Mouse (Mus musculus) neutrophil, adult 5-6 weeks (primary cell): ENCODE measurements around the gene Polr1e. TPM values are rescaled to one million over a fixed set of nuclear protein-coding genes. Genes with fewer than 3 reads are reported as not detected.
"Not testable (repeated sequence)": the region's sequence is repeated elsewhere in the genome, so short reads cannot be mapped to it uniquely, and the experiment has no call there.

Experiments used
- ATAC-seq: fragments of 151-379, 151-347 bp; 2 replicates; pipeline ENCODE4 v1.8.0; 2017; ENCODE audit warnings: mild to moderate bottlenecking, moderate TSS enrichment; ENCODE audit not compliant: insufficient number of reproducible peaks, poor library complexity, low FRiP score, severe bottlenecking; ENCODE audit errors: extremely low read depth
- total RNA-seq: library from RNA; stranded (forward); fragments of 200-1000 nt; gene quantifications from 2 replicates; pipeline ENCODE4 v1.2.3, GENCODE M21; 2017

Polr1e gene
- total RNA-seq, 1 experiment from 2014 or later: 22.0 TPM

DNA sequence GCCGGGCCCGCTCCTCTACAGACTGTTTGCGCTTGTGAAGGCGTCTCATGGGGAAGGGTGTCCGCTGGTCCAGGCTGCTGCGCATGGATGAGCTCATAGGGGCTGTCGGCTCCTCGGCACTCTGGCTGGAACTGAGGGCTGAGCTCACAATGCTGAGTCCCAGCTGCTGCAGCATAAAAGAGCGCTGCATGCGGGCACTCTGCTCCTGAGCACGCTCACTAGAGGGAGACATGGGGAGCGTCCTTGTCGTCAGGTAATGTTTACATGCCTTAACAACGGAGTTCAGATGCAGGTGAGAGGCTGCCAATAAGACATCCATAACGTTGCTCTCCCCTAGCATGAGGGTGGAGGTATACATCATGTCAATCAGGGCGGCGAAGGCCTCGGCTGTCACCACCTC, 23.6 kb upstream of the Polr1e start:
- no peak for ATAC-seq

DNA sequence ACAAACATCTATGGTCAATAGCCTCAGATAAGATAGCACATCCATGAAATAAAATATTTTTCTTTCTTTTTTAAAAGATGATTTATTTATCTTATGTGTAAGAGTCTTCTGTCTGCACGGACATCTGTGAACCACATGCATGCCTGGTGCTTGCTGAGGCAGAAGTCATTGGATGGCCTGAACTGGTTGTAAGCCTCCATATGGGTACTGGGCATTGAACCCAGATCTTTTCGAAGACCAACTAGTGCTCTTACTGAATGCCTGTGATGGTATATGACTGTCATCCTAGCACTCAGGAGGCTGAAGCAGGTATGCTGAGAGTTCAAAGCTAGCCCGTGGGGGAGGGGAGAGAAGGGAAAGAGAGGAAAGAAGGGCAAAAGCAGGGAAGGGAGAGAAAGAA, 20.3 kb upstream of the Polr1e start:
- no peak for ATAC-seq

DNA sequence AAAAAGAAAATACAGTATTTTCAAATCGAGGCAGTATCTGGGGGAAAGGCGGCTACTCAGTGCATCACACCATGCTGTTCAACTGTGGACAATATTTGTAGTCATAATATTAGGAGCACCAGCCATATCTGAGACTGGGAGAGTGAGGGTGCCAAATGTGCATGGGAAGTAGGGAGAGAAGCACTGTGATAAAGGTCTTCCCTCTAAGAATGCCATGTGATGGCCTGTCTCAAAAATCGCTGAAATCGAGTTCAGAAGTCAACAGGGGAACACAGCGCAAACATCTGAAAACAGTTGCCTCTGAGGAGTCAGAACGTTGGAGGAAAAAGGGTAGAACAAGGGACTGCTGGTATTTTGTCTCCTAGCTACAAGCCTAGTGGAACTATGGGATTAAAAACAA, 18.4 kb upstream of the Polr1e start:
- ATAC-seq: no peak

DNA sequence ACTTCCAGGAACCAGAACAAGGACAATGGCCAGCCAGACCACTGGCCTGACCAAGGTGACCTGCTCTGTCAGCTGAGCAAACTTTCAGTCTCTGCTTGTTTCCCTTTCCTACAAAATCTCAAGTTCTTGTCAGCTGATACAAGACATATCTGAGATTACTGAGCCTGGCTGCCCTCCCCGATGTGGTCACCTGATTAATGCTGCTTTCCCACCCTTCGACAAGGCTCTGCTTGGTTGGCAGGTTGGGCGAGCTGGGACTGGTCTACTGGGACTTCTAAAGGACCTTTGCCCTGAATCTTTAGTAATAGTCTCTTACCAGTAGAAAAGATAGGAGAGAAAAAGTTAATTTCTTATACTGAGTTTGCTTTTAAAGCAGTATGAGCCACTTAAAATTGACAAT, 12.9 kb upstream of the Polr1e start:
- no peak for ATAC-seq

DNA sequence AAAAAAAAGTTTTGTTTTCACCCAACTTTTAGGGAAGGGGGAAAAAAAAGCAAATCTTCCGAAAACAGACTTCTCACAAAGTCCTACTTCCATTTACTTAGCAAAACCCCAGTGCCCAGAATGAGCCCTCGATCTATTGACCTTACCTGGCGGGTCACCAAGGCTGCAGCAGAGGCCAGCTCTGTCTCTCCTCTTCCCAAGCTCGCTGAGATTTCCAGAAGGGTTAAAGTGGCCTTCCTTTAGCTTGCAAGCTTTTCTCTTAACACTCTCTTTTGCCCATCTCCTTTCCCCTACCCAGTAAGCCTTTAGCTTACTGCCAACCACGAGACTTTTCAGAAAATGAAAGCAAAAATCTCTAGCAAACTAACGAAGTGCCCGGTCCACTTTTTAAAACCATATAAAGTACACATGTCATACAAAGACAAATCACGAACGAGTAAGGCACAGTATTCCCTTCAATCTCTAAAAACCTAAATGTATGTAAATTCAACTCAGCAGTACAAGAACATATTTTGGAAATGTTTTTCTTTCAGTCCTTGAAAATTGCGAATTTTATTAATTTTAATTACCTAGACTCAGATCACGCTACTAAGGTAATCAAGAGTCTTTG, 7.5 kb upstream of the Polr1e start:
- ATAC-seq: no peak

DNA sequence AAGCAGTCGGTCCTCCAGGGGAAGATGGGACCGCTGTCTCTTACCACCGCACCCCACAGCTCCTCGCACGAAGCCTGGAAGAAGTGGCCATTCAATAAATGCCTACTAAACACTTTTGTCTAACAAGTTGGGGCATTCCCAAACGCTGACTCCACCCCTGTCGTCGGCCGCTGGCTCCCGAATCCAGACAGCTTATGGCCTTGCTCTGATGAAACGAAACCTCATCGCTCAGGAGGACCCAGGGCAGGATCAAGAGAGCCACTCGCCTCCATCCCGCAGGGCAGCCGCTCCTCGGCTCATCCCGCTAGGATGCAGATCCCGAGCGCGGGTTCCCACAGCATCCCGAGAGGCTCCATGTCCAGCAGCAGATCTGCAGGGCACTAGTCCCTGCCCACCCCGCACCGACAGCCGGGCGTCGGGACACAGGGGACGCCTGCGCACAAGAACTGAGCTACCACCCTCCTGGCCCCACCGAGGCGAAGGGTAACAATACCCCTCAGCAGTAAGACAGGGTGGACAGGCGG, 6.7 kb upstream of the Polr1e start:
- ATAC-seq: no peak

DNA sequence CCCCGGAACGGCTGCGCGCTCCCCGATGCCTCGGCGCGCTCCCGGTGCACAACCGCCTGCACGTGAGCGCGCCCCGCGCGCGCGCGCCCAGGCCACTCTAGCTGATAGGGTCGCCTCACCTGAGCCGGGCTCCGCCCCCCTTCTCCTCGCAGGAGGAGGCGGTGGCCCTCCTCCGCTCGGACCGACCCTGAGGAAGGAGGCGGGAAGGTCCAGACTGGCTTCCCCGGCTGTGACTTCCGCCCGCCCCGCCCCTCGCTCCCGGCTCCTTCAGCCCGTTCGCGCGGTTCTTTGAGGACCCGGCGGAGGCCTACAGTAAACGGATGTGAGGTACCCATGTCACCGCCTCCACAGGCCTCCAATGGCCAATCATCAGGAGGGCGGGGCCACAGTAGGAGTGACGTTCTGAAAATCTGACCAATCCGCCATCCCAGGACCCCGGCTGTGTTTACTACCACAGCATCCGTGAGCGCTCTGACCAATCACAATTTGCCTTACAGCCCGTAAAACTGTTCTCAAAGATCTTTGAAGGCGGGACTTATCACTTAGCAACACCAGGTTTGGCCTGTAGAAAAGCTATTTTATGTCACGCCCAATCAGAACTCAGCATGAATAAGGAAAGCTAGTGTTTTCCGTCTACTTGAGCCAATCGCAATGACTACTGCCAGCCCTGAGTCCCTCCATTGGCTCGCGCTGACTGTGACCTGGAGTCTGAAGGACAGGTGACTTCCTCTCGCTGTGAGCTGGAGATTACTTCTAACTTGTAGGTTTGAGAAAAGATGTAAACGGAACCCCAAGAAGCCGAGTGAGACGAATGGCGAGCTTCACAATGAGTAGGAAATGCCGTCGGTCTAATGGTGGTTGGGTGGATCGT, 6.0 kb upstream of the Polr1e start, which contains the start of gene Zbtb5:
Gene Zbtb5 (minus strand): TSS at position 308 of the 871 bp plus-strand sequence.
- ATAC-seq: peak; percentile 89

DNA sequence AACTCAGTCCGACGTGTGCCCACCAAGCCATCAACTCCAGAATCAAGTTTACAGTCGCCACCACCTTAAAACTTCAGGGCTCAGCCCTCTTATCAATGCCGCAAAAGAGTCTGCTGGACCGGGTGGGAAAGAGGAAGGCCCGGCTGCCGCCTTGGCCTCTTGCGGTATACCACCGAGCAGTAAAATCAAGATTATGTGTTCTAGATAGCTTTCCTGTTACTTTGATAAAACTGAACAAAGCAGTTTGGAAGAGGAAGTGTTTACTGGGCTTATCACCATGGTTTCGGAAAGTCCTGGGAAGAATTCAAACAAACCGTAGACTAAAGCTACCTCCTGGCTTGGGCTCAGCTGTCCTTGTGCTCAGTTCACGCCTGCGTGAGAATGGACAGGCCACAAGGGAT, 5.4 kb upstream of the Polr1e start:
- no peak for ATAC-seq

DNA sequence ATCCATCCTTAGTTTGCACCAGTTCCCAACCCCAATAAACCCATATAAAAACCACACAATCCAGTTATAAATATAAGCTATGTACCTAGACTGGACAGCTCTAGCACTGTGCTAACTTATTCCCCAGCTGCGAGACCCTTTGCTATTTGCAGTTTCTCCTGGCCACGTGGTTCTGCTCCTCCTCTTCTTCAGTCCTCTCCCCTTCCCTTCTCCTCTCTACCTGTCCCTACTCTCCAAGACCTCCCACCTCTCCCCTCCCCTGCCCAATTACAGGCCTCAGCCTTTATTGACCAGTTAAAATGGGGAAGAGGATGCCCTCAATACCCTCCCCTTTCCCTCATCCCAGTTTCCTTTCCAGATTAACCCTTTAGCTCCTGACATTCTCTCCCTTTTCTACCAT, 4.8 kb upstream of the Polr1e start:
- ATAC-seq: no peak

DNA sequence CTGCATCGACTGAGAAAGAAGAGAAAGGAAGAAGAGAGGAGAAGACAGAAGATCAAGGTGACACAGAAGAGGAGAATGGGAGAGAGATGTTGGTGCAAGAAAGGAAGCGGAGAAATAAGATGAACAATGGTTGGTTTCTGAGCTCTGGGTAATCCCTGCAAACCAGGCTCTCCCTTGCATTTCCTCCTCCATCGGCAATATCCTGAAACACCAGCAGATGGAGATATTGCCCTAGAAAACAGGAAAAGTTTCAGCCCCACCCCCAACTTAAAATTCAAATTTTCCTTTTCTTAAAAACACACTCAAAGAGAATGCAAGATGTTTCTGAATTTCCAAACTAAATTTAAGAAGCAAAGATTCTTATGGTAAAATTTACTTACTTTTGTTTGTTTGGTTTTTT, 2.8 kb upstream of the Polr1e start:
- no peak for ATAC-seq

DNA sequence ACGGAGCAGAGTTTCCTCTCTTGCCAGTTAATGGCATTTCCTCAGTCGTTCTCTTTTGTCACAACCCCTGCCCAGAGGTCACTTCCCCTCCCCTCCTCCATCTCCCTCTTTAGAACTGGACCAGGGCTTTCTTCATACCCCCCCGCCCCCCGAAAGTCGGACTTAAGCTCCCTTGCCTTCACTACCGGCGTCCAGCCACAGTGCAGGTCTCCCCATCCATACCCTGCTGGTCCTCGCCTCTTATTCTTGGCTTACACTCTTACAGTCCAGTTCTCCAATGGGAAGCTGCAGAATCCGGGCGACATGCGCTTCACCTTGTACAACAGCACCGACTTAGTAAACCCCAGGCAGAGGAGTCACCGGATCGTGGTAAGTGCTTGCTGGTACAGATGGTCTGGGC, 626 bp downstream of the Polr1e start:
- ATAC-seq: no peak

DNA sequence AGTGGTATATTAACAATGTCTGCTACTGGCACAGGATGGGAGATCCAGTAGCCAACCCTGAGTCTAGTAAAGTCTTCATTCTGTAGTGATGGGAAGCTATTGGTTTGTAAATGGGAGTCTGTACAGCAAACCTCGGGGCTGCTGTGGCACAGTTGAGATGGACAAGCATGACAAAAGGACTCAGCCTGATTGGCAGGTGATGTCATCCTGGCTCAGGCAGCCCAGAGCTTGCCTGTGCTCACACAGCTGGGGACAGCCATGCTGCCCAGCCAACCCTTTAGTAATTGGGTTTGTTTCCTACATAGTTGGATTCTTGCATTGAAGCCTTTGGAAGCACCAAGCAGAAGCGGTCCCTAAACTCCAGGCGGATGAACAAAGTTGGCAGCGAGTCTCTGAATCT, 8.1 kb downstream of the Polr1e start:
- no peak for ATAC-seq

DNA sequence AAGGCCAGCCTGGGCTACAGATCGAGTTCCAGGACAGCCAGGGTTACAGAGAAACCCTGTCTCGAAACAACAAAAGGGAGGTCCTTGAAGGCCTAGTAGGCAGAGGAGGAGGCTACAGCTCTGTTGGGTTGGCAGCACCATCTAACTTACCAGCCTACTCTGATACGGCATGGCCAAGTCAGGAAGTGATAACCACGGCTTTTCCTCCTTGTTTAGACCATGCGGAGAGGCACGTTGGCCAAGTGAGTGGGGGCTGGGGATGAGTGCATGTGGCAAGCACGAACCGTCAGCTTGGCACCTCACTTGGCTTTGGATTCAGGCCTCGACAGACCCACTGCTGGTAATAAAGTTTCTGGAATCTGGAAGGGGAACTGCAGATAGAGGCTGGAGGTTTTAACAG, 14.2 kb downstream of the Polr1e start:
- ATAC-seq: no peak

DNA sequence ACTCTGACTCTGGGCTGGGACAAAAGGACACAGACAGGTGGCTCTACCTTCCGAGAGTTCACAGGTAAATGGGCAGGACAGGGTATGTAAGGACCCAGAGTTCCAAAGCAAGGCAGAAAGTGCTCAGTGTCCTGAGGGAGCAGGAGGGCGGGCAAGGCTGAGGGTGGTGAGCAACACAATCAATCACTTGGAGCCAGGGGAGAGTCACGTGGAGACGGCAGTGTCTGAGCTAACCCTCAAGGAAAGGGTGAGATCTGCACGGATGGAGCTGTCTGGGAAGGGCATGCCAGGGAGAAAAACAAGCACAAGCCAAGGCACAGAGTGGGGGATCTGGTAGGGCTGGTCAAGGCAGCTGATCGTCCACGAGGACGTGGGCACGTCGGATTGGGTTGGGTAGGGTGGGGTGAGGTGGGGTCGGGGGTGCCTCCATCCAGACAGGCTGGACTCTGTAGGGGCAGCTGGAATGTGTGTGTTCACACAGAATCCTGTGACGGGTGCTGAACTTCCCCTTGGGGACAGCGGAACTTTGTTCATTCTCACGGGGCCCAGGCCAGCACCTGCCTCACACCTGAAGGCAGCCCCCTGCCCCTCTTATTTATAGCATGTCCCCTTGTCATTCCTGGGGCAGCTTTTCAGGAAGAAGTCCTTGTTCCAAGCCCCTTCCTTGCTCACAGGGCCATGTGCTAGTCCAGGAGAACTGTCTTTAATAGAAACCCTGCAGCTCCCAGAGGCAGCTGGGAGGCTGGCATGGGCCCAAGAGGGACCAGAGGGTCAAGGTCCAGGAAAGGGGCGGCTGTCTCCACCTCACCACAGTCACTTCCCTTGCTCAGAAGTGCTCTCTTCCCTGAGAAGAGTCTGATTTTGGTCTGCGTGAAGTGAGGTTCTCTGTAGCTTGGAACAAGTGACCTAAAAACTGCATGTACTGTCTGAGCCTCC, 16.6 kb downstream of the Polr1e start:
- no peak for ATAC-seq

DNA sequence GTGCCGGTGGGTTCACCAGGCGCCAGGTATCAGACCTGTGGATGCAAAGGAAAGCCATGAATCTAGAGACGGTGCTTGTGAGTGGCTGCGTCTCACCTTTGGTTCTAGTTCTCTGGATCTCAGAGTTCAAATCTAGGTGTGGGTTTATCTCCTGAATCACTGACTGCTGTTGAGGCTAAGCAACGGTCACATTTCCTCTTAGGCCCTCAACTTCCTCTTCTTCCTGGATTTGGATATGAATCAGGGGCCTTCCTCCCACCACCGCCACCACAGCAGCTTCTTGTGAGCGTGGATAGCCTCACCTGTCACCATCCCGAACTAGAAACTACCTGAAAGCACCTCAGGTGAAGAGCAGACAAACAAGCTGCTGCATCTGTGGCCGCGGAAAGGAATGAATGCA, 17.7 kb downstream of the Polr1e start:
- ATAC-seq: no peak

DNA sequence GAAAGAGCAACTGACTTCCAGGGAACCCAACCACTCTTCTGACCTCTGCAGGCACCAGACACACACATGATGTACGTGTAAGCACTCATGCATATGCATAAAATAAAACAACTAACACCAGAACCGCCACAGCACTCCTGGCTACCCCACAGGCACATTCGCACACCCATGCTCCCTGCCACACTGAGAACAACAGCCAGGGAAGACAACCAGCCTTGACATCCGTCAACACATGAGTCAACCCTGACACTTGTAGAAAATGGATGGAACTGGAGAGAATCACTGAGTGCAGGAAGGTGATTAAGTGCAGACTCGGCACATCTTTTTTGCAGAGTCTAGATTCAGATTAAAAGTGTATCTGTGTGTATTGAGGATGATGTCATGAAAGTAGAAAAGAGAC, 18.2 kb downstream of the Polr1e start:
- ATAC-seq: no peak

DNA sequence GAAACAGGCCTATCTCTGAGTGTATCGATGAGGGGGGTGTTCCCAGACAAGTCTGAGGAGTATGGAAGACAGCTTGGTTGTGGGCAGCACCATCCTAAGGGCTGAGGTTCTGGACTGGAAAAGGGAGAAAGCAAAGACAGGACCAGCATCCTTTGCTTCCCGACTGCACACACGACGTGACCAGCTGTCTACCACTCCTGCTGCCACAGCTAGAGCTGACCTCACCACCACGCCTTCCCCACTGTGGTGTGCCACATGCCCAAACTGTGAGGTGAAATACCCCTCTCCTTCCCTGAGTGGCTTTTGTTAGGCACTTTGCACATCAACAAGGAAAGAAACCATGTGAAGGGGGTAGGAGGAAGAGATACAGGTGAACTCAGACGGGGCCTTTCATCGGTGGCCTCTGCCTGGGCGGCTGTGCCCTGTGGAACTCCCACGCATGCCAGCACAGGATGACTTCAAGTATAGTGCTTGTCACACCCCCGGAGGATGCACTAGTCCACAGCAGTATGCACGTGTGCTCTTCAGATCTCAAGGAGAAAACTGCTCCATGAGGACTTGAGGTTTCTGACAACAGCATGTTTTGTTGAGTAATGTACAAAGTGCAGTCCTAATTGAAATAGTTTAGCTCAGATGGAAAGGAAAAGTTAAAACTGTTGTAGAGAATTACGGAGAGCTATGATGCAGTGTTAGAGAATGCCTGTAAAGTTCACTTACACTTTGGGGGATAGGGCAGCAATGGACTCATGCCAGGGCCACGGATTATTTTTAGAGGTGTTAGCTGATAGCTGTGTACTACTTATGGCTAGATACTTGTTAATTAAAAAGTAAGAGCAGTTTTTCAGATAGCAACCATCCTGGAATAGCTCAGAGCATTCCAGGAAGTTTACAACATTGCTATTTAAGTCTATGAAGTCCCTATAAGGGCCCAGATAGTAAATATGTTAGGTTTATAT, 19.4 kb downstream of the Polr1e start:
- no peak for ATAC-seq

DNA sequence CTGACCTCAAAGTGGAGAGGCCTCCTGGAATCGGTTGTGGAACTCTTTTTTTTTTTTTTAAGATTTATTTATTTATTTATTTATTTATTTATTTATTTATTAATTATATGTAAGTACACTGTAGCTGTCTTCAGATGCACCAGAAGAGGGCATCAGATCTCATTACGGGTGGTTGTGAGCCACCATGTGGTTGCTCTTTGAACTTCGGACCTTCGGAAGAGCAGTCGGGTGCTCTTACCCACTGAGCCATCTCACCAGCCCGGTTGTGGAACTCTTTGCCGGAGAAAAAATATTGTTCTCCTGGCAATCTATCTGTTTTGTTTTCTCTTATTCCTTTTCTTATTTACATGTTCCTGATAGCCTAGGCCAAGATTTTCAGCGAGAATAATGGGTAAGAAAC, 20.5 kb downstream of the Polr1e start:
- ATAC-seq: not testable (repeated sequence)
